Mouse (Mus musculus) Muller cell, postnatal 12 days (primary cell): Measurements from ENCODE around the gene Aldh6a1.

ENCODE experiments used
- DNase-seq: peaks from one replicate; pipeline ENCODE4 v3.0.0-alpha.2; 2015; ENCODE audit errors: inconsistent ontology term

Gene Aldh6a1

GRCm38 (mm10) chr12:84416834-84417604, 33.8 kb downstream of the Aldh6a1 start, which contains the start of gene Rnf113a2:
Rnf113a2 (plus strand) TSS chr12:84417196.
- peak; percentile 87 for DNase-seq

GRCm38 (mm10) chr12:84408819-84409507, 41.8 kb downstream of the Aldh6a1 start, which contains the start of the genes Entpd5 and Bbof1:
Entpd5 (minus strand) TSS chr12:84409029.
Bbof1 (plus strand) TSS chr12:84409071.
- peak; percentile 92 for DNase-seq

GRCm38 (mm10) chr12:84407874-84408818, 42.7 kb downstream of the Aldh6a1 start:
- peak; percentile 40 for DNase-seq

GRCm38 (mm10) chr12:84407259-84407658, 43.5 kb downstream of the Aldh6a1 start:
- no peak for DNase-seq

- peak; percentile 71 for DNase-seq
These were observed 46.3 kb downstream of the Aldh6a1 start for GRCm38 (mm10) chr12:84404541-84404940.

- DNase-seq = no peak
These were observed 47.9 kb downstream of the Aldh6a1 start for GRCm38 (mm10) chr12:84402923-84403322.

- no peak for DNase-seq
These were observed 50.2 kb downstream of the Aldh6a1 start for GRCm38 (mm10) chr12:84400653-84401052.

- no peak for DNase-seq
These were observed 50.7 kb downstream of the Aldh6a1 start for GRCm38 (mm10) chr12:84400068-84400467.

- DNase-seq = no peak
These were observed 51.1 kb downstream of the Aldh6a1 start for GRCm38 (mm10) chr12:84399663-84400062.

GRCm38 (mm10) chr12:84399135-84399534, 51.7 kb downstream of the Aldh6a1 start:
- DNase-seq = no peak

GRCm38 (mm10) chr12:84398629-84399028, 52.2 kb downstream of the Aldh6a1 start:
- no peak for DNase-seq

GRCm38 (mm10) chr12:84397685-84398084, 53.1 kb downstream of the Aldh6a1 start:
- DNase-seq = no peak

- no peak for DNase-seq
These were observed 53.7 kb downstream of the Aldh6a1 start for GRCm38 (mm10) chr12:84396947-84397679.

- DNase-seq = no peak
These were observed 57.0 kb downstream of the Aldh6a1 start for GRCm38 (mm10) chr12:84393847-84394246.

GRCm38 (mm10) chr12:84392681-84393080, 58.1 kb downstream of the Aldh6a1 start:
- no peak for DNase-seq

- DNase-seq = no peak
These were observed 60.5 kb downstream of the Aldh6a1 start for GRCm38 (mm10) chr12:84390336-84390735.

- DNase-seq = no peak
These were observed 61.9 kb downstream of the Aldh6a1 start for GRCm38 (mm10) chr12:84388774-84389400.

GRCm38 (mm10) chr12:84388097-84388496, 62.7 kb downstream of the Aldh6a1 start:
- no peak for DNase-seq

- no peak for DNase-seq
These were observed 65.4 kb downstream of the Aldh6a1 start for GRCm38 (mm10) chr12:84385408-84385807.

- DNase-seq = peak; percentile 83
These were observed 66.1 kb downstream of the Aldh6a1 start for GRCm38 (mm10) chr12:84384644-84385081.
